Mouse (Mus musculus) large intestine, adult 2 months (tissue): Measurements from ENCODE around the gene Map3k7cl. TPM values are rescaled to one million over a fixed set of nuclear protein-coding genes. Genes with fewer than 3 reads are reported as not detected.

Experiments
- DNase-seq: peaks from one replicate; pipeline ENCODE4 v3.0.0-alpha.2; 2012; ENCODE audit warnings: low read depth, low spot score
- WGBS: fragments of 180-500 bp; shearing (Covaris S2); methylation state at CpG from one replicate; pipeline ENCODE4 v1.1.7; 2018; 5-methylcytosine and 5-hydroxymethylcytosine counted together
- polyA plus RNA-seq: library from polyadenylated mRNA; depleted of rRNA; stranded (reverse); fragments of >200 nt; gene quantifications from 2 replicates; pipeline ENCODE4 v1.2.3, GENCODE M21; 2012; rRNA removed

The Map3k7cl gene
- polyA plus RNA-seq, result 0.41 and 0.53 TPM in 2 replicates

GRCm38 (mm10) chr16:87552907-87553691 lies at the start of gene Map3k7cl:
TSS of gene Map3k7cl (plus strand) at chr16:87553330.
- no peak for DNase-seq
- 65% methylated on average over 24 of the region's 24 CpGs for WGBS

GRCm38 (mm10) chr16:87511706-87512105 lies 41.4 kb upstream of the Map3k7cl start:
- WGBS, result 69% methylated on average over 5 of the region's 5 CpGs
- DNase-seq, result no peak

- WGBS, result 91% methylated on average over 14 of the region's 14 CpGs
- no peak for DNase-seq
Measured at GRCm38 (mm10) chr16:87512331-87512730, 40.8 kb upstream of the Map3k7cl start.

- 56% methylated on average over 5 of the region's 5 CpGs for WGBS
- no peak for DNase-seq
Measured at GRCm38 (mm10) chr16:87524228-87524627, 28.9 kb upstream of the Map3k7cl start.

GRCm38 (mm10) chr16:87527553-87528249 lies 25.4 kb upstream of the Map3k7cl start:
- 52% methylated on average over 8 of the region's 8 CpGs for WGBS
- DNase-seq, result no peak

- WGBS, result 60% methylated on average over 10 of the region's 10 CpGs
- no peak for DNase-seq
Measured at GRCm38 (mm10) chr16:87528755-87529154, 24.4 kb upstream of the Map3k7cl start.

- WGBS, result 39% methylated on average over 2 of the region's 2 CpGs
Measured at GRCm38 (mm10) chr16:87548348-87548747, 4.8 kb upstream of the Map3k7cl start.

GRCm38 (mm10) chr16:87556320-87556719 lies 3.2 kb downstream of the Map3k7cl start:
- 18% methylated on average over 8 of the region's 8 CpGs for WGBS
- no peak for DNase-seq

More at GRCm38 (mm10) chr16:87548348-87548747, 4.8 kb upstream of the Map3k7cl start:
- no peak for DNase-seq

GRCm38 (mm10) chr16:87561501-87561900 lies 8.4 kb downstream of the Map3k7cl start:
- DNase-seq, result no peak
- 74% methylated on average over 4 of the region's 4 CpGs for WGBS

GRCm38 (mm10) chr16:87563524-87563923 lies 10.4 kb downstream of the Map3k7cl start:
- WGBS, result 52% methylated on average over 6 of the region's 6 CpGs
- DNase-seq, result no peak

- WGBS, result 59% methylated on average over 3 of the region's 3 CpGs
- DNase-seq, result no peak
Measured at GRCm38 (mm10) chr16:87564564-87564963, 11.4 kb downstream of the Map3k7cl start.

- no peak for DNase-seq
- 64% methylated on average over 13 of the region's 13 CpGs for WGBS
Measured at GRCm38 (mm10) chr16:87567572-87567971, 14.4 kb downstream of the Map3k7cl start.

GRCm38 (mm10) chr16:87568241-87568640 lies 15.1 kb downstream of the Map3k7cl start:
- 79% methylated on average over 7 of the region's 7 CpGs for WGBS

GRCm38 (mm10) chr16:87569576-87570105 lies 16.5 kb downstream of the Map3k7cl start:
- WGBS, result 77% methylated on average over 7 of the region's 7 CpGs
- no peak for DNase-seq

More at GRCm38 (mm10) chr16:87568241-87568640, 15.1 kb downstream of the Map3k7cl start:
- DNase-seq, result no peak

- 69% methylated on average over 7 of the region's 7 CpGs for WGBS
- no peak for DNase-seq
Measured at GRCm38 (mm10) chr16:87570334-87570733, 17.2 kb downstream of the Map3k7cl start.

GRCm38 (mm10) chr16:87573409-87573808 lies 20.3 kb downstream of the Map3k7cl start:
- no peak for DNase-seq
- WGBS, result 33% methylated on average over 5 of the region's 5 CpGs

GRCm38 (mm10) chr16:87574160-87574559 lies 21.0 kb downstream of the Map3k7cl start:
- 62% methylated on average over 5 of the region's 5 CpGs for WGBS

GRCm38 (mm10) chr16:87575600-87575999 lies 22.5 kb downstream of the Map3k7cl start:
- no peak for DNase-seq
- WGBS, result 73% methylated on average over 10 of the region's 10 CpGs

More at GRCm38 (mm10) chr16:87574160-87574559, 21.0 kb downstream of the Map3k7cl start:
- no peak for DNase-seq

GRCm38 (mm10) chr16:87578881-87579280 lies 25.8 kb downstream of the Map3k7cl start:
- WGBS, result 88% methylated on average over 7 of the region's 7 CpGs
- no peak for DNase-seq

GRCm38 (mm10) chr16:87579462-87579861 lies 26.3 kb downstream of the Map3k7cl start:
- no peak for DNase-seq
- 69% methylated on average over 14 of the region's 14 CpGs for WGBS
